Mouse (Mus musculus) liver, adult 2 months (tissue): ENCODE measurements around the gene Egflam.

Source experiments
- CTCF ChIP-seq: fragments of 200-500 bp; IDR thresholded peaks from 2 replicates; pipeline ENCODE4 v1.5.1; 2011; ENCODE audit warnings: low read depth, low read length, control low read depth
- POLR2A ChIP-seq: fragments of 200-500 bp; IDR thresholded peaks from 2 replicates; pipeline ENCODE4 v1.6.1; 2011; ENCODE audit warnings: low read length, control low read depth; ENCODE audit not compliant: insufficient read depth; ENCODE audit errors: extremely low read depth

DNA sequence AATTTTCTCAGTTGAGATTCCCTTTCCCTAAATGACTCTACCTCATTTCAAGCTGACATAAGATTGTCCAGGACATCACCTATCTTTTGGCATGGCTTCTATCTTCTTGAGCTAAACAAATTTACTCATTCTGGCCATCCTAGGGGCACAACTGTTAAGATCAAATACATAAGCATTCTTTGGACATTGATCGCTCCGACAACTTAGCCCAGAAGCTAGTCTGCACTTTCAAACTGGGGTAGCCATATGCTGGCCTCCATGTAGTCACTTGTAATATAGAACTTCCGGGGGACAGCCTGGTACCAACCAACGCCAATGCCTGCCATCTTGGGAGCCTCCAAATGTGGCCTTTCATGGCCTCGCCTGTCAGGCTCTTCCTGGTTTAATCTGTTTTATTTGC lies 195.2 kb downstream of the Egflam start:
- no peak for TF ChIP-seq POLR2A
- TF ChIP-seq CTCF: no peak
